Mouse (Mus musculus) spleen, adult 2 months (tissue): Measurements from ENCODE around the gene Tuba8. TPM values are rescaled to one million over a fixed set of nuclear protein-coding genes. Genes with fewer than 3 reads are reported as not detected.
A peak's percentile ranks its signal among the peaks of the same experiment; 100 is the strongest.

Source experiments
- DNase-seq, 2 experiments: peaks; one replicate each; pipeline versions ENCODE4 v3.0.0 to v3.0.0-alpha.2; 2012 to 2021; ENCODE audit warnings: low spot score in 2 of 2, low read depth in 1 of 2
- H3K27ac ChIP-seq: fragments of 200-500 bp; 2 replicates; pipeline ENCODE4 v1.5.1; 2012; ENCODE audit warnings: low read length, inconsistent platforms; ENCODE audit not compliant: insufficient read depth
- H3K27me3 ChIP-seq: fragments of 200-500 bp; 2 replicates; pipeline ENCODE4 v1.6.1; 2012; ENCODE audit warnings: mild to moderate bottlenecking, moderate library complexity, low read length, inconsistent platforms; ENCODE audit not compliant: control insufficient read depth, insufficient read depth
- H3K36me3 ChIP-seq: fragments of 200-500 bp; 2 replicates; pipeline ENCODE4 v1.6.1; 2012; ENCODE audit warnings: mild to moderate bottlenecking, low read length, inconsistent platforms; ENCODE audit not compliant: control insufficient read depth, insufficient read depth
- H3K4me1 ChIP-seq: fragments of 200-500 bp; 2 replicates; pipeline ENCODE4 v1.6.1; 2011; ENCODE audit warnings: inconsistent platforms; ENCODE audit not compliant: control insufficient read depth, insufficient read depth, insufficient read length
- H3K4me3 ChIP-seq: fragments of 200-500 bp; 2 replicates; pipeline ENCODE4 v1.5.1; 2011; ENCODE audit warnings: mild to moderate bottlenecking, inconsistent platforms; ENCODE audit not compliant: insufficient read depth, insufficient read length; ENCODE audit errors: extremely low read depth
- CTCF ChIP-seq: fragments of 200-500 bp; IDR thresholded peaks from 2 replicates; pipeline ENCODE4 v1.5.1; 2011; ENCODE audit warnings: mild to moderate bottlenecking, inconsistent platforms; ENCODE audit not compliant: insufficient read depth, insufficient read length, insufficient replicate concordance; ENCODE audit errors: extremely low read depth
- POLR2A ChIP-seq: fragments of 200-500 bp; IDR thresholded peaks from 2 replicates; pipeline ENCODE4 v1.6.1; 2011; ENCODE audit warnings: low read depth, low read length, inconsistent platforms
- WGBS: fragments of 180-500 bp; shearing (Covaris S2); methylation state at CpG from one replicate; pipeline ENCODE4 v1.1.7; 2018; 5-methylcytosine and 5-hydroxymethylcytosine counted together
- polyA plus RNA-seq: library from polyadenylated mRNA; depleted of rRNA; stranded (reverse); fragments of >200 nt; gene quantifications from 2 replicates; pipeline ENCODE4 v1.2.3, GENCODE M21; 2012; rRNA removed

Gene Tuba8
- 1.2 TPM in 2 replicates for polyA plus RNA-seq

GRCm38 (mm10) chr6:121210149-121210925 lies at the start of gene Tuba8:
TSS of gene Tuba8 (plus strand) at chr6:121210696.
- H3K4me1 ChIP-seq = peaks cover 6% of the 10 kb centered on the region; the same call in 1 of the 2 replicates
- no peak for DNase-seq
- TF ChIP-seq CTCF (no peak), POLR2A (no peak)
- 4% methylated on average over 29 of the region's 30 CpGs for WGBS
- H3K27ac ChIP-seq = no peak within 1 kb of the TSS
- peaks cover 9% of the 10 kb centered on the region; the same call in 1 of the 2 replicates for H3K27me3 ChIP-seq
- peak within 1 kb of the TSS; percentile 28 for H3K4me3 ChIP-seq
- H3K36me3 ChIP-seq = no peaks in the 10 kb centered on the region

GRCm38 (mm10) chr6:121162616-121163015 lies 47.9 kb upstream of the Tuba8 start:
- no peak overlapping the region for H3K27ac ChIP-seq
- TF ChIP-seq POLR2A (no peak), CTCF (no peak)
- no peak overlapping the region for H3K4me3 ChIP-seq
- no peak for DNase-seq
- no peaks in the 10 kb centered on the region for H3K36me3 ChIP-seq
- no peaks in the 10 kb centered on the region for H3K4me1 ChIP-seq
- WGBS = 89% methylated on average over 12 of the region's 12 CpGs
- H3K27me3 ChIP-seq = no peaks in the 10 kb centered on the region

GRCm38 (mm10) chr6:121166098-121166552 lies 44.4 kb upstream of the Tuba8 start:
- WGBS = 79% methylated on average over 10 of the region's 10 CpGs
- Histone ChIP-seq H3K4me1 (no peaks in the 10 kb centered on the region), H3K27me3 (no peaks in the 10 kb centered on the region), H3K36me3 (no peaks in the 10 kb centered on the region), H3K27ac (no peak overlapping the region), H3K4me3 (no peak overlapping the region)
- no peak for DNase-seq
- no peak for TF ChIP-seq POLR2A
- no peak for TF ChIP-seq CTCF

GRCm38 (mm10) chr6:121167381-121167975 lies 43.0 kb upstream of the Tuba8 start:
- no peaks in the 10 kb centered on the region for H3K36me3 ChIP-seq
- no peak for TF ChIP-seq CTCF
- no peak for TF ChIP-seq POLR2A
- WGBS = 76% methylated on average over 7 of the region's 7 CpGs
- H3K27ac ChIP-seq = no peak overlapping the region
- H3K4me1 ChIP-seq = no peaks in the 10 kb centered on the region
- H3K27me3 ChIP-seq = no peaks in the 10 kb centered on the region
- DNase-seq = no peak
- no peak overlapping the region for H3K4me3 ChIP-seq

- no peaks in the 10 kb centered on the region for H3K4me1 ChIP-seq
- no peak for TF ChIP-seq POLR2A
- TF ChIP-seq CTCF = no peak
- H3K4me3 ChIP-seq = no peak overlapping the region
- no peaks in the 10 kb centered on the region for H3K27me3 ChIP-seq
- WGBS = 83% methylated on average over 6 of the region's 6 CpGs
- no peaks in the 10 kb centered on the region for H3K36me3 ChIP-seq
- H3K27ac ChIP-seq = no peak overlapping the region
- DNase-seq = no peak
Observed at GRCm38 (mm10) chr6:121171102-121171501, 39.4 kb upstream of the Tuba8 start.

GRCm38 (mm10) chr6:121173471-121173870 lies 37.0 kb upstream of the Tuba8 start:
- DNase-seq = no peak
- Histone ChIP-seq H3K4me1 (no peaks in the 10 kb centered on the region), H3K27me3 (no peaks in the 10 kb centered on the region), H3K4me3 (no peak overlapping the region), H3K27ac (no peak overlapping the region), H3K36me3 (no peaks in the 10 kb centered on the region)
- TF ChIP-seq CTCF (no peak), POLR2A (no peak)
- WGBS = 62% methylated on average over 5 of the region's 5 CpGs

- Histone ChIP-seq H3K36me3 (no peaks in the 10 kb centered on the region), H3K4me3 (no peak overlapping the region), H3K27ac (no peak overlapping the region), H3K27me3 (no peaks in the 10 kb centered on the region), H3K4me1 (no peaks in the 10 kb centered on the region)
- DNase-seq = no peak
- WGBS = 90% methylated on average over 6 of the region's 6 CpGs
- TF ChIP-seq CTCF (no peak), POLR2A (no peak)
Observed at GRCm38 (mm10) chr6:121174761-121175160, 35.7 kb upstream of the Tuba8 start.
